8 mouse cellular contexts compared by ENCODE assay signal in genomic region chr19:6140678-6141393, GRCm38 (mm10). TPM values are rescaled to one million over a fixed set of nuclear protein-coding genes. Genes with fewer than 3 reads are reported as not detected.
DNase-seq lines count a peak whose midpoint lies in the region; ATAC-seq and TF ChIP-seq lines count a peak whose summit lies in the region.

Gene Batf2, plus strand, starts transcription at chr19:6140983.

- peak within 1 kb of the TSS; percentile 81 for H3K27ac ChIP-seq in bone marrow, adult 2 months (ENCODE audit: control insufficient read depth, insufficient read depth, low read depth, low read length, poor library complexity)
- peak within 1 kb of the TSS; percentile 98 for H3K27ac ChIP-seq in embryonic facial prominence, embryonic 15.5 days (replicated peaks)
- peak within 1 kb of the TSS; percentile 98 for H3K27ac ChIP-seq in heart, embryonic 10.5 days
- peak within 1 kb of the TSS; percentile 94 for H3K27ac ChIP-seq in kidney, embryonic 15.5 days

- H3K27me3 ChIP-seq in embryonic facial prominence, embryonic 15.5 days: no peaks in the 10 kb centered on the region
- no peaks in the 10 kb centered on the region for H3K27me3 ChIP-seq in heart, embryonic 10.5 days (ENCODE audit: insufficient read depth, poor library complexity, severe bottlenecking)
- no peaks in the 10 kb centered on the region for H3K27me3 ChIP-seq in kidney, embryonic 15.5 days

- peak within 1 kb of the TSS; percentile 76 for H3K4me2 ChIP-seq in embryonic facial prominence, embryonic 15.5 days (replicated peaks)
- peak within 1 kb of the TSS; percentile 77 for H3K4me2 ChIP-seq in kidney, embryonic 15.5 days

- TF ChIP-seq CTCF in bone marrow, adult 2 months (IDR thresholded peaks at IDR 0.05; ENCODE audit: control insufficient read depth, insufficient read depth, low read length): peak; percentile 89

- peak within 1 kb of the TSS; percentile 81 for H3K9ac ChIP-seq in embryonic facial prominence, embryonic 15.5 days
- H3K9ac ChIP-seq in kidney, embryonic 15.5 days: peak within 1 kb of the TSS; percentile 78

- peak; percentile 51; the same call in 1 of the 2 replicates for TF ChIP-seq POLR2A in bone marrow, adult 2 months (IDR thresholded peaks at IDR 0.05; ENCODE audit: borderline replicate concordance, control insufficient read depth, low read depth, low read length)

- peaks cover 17% of the 10 kb centered on the region; the same call in 1 of the 2 replicates for H3K36me3 ChIP-seq in embryonic facial prominence, embryonic 15.5 days
- peaks cover 18% of the 10 kb centered on the region for H3K36me3 ChIP-seq in heart, embryonic 10.5 days
- H3K36me3 ChIP-seq in kidney, embryonic 15.5 days: peaks cover 20% of the 10 kb centered on the region

- ATAC-seq in embryonic facial prominence, embryonic 15.5 days (ENCODE audit: insufficient number of reproducible peaks, low FRiP score, low TSS enrichment, low read depth): peak; percentile 92
- peak; percentile 94 for ATAC-seq in kidney, embryonic 15.5 days (replicated peaks; ENCODE audit: low FRiP score)
- ATAC-seq in monocyte, adult 5-6 weeks (replicated peaks; ENCODE audit: insufficient number of reproducible peaks, low FRiP score, low TSS enrichment, poor library complexity, severe bottlenecking): peak; percentile 80

- DNase-seq in 416B (ENCODE audit: low read depth): peak; percentile 98
- DNase-seq in heart, embryonic 10.5 days (ENCODE audit: low spot score): peak; percentile 98
- DNase-seq in liver: peak; percentile 96
- DNase-seq in spleen, postnatal 4 days (ENCODE audit: low spot score in 2 of 2): peak; percentile 92 to 96

- WGBS in bone marrow, adult 2 months: under 1% methylated on average over 68 of the region's 68 CpGs
- under 1% methylated on average over 67 of the region's 68 CpGs for WGBS in embryonic facial prominence, embryonic 15.5 days
- WGBS in heart, embryonic 10.5 days: under 1% methylated on average over 67 of the region's 68 CpGs
- under 1% methylated on average over 67 of the region's 68 CpGs for WGBS in kidney, embryonic 15.5 days

- no peaks in the 10 kb centered on the region for H3K9me3 ChIP-seq in embryonic facial prominence, embryonic 15.5 days (replicated peaks)
- H3K9me3 ChIP-seq in heart, embryonic 10.5 days: no peaks in the 10 kb centered on the region
- H3K9me3 ChIP-seq in kidney, embryonic 15.5 days (replicated peaks): 0 out of 2 replicates have a peak, but pooled peaks cover 2% of the 10 kb centered on the region

- peak within 1 kb of the TSS; percentile 77 for H3K4me3 ChIP-seq in bone marrow, adult 2 months (replicated peaks; ENCODE audit: control insufficient read depth, low read depth, low read length)
- peak within 1 kb of the TSS; percentile 76 for H3K4me3 ChIP-seq in embryonic facial prominence, embryonic 15.5 days (replicated peaks)
- H3K4me3 ChIP-seq in heart, embryonic 10.5 days: peak within 1 kb of the TSS; percentile 85
- peak within 1 kb of the TSS; percentile 71 for H3K4me3 ChIP-seq in kidney, embryonic 15.5 days (replicated peaks)

- H3K4me1 ChIP-seq in bone marrow, adult 2 months (ENCODE audit: control insufficient read depth, insufficient read depth, low read length): no peaks in the 10 kb centered on the region
- peaks cover 19% of the 10 kb centered on the region for H3K4me1 ChIP-seq in embryonic facial prominence, embryonic 15.5 days
- H3K4me1 ChIP-seq in heart, embryonic 10.5 days: peaks cover 17% of the 10 kb centered on the region
- H3K4me1 ChIP-seq in kidney, embryonic 15.5 days: peaks cover 16% of the 10 kb centered on the region

RNA-seq across cellular contexts. Expression of gene Batf2, which starts in this region (rescaled TPM):
- 0.93 TPM in 1 of 2 replicates, not detected in the other for polyA plus RNA-seq in bone marrow, adult 2 months (2011; ENCODE audit: insufficient read depth, insufficient read length, low replicate concordance, missing spikeins)
- 0.19 and 0.39 TPM in 2 replicates for polyA plus RNA-seq in embryonic facial prominence, embryonic 15.5 days (2015; fragmentation: Nextera tagmentation; extraction: Ambion mirVana)
- polyA plus RNA-seq in heart, embryonic 10.5 days (2016; fragmentation: Nextera tagmentation; extraction: Ambion mirVana): not detected in 2 replicates
- polyA plus RNA-seq in kidney, embryonic 15.5 days (2015; fragmentation: Nextera tagmentation; extraction: Ambion mirVana): 0.52 and 0.54 TPM in 2 replicates
- 0.78 to 5.3 TPM (median 1.9 TPM) in 3 replicates for total RNA-seq in monocyte, adult 5-6 weeks (2017)

Comparison
In these comparisons a context has a peak if more than half of its experiments do, and no peak if none do; other contexts are left out.
1. Peak in every context shown above with its lines: DNase-seq, ATAC-seq, H3K4me3 ChIP-seq and H3K27ac ChIP-seq.
2. Peak in ATAC-seq, H3K4me3 ChIP-seq, H3K27ac ChIP-seq, H3K9ac ChIP-seq and H3K4me2 ChIP-seq in embryonic facial prominence, embryonic 15.5 days; RNA of the gene not detected or under 1 TPM.
3. Peak in DNase-seq, H3K4me3 ChIP-seq and H3K27ac ChIP-seq in heart, embryonic 10.5 days; RNA of the gene not detected or under 1 TPM.
4. Peak in ATAC-seq, H3K4me3 ChIP-seq, H3K27ac ChIP-seq, H3K9ac ChIP-seq and H3K4me2 ChIP-seq in kidney, embryonic 15.5 days; RNA of the gene not detected or under 1 TPM.